Mouse (Mus musculus): Measurements from ENCODE around the gene Dpp10.

- TF ChIP-seq EP300 (IDR thresholded peaks at IDR 0.05; ENCODE audit: low read depth), result no peak
- peak; percentile 34 for TF ChIP-seq CTCF (IDR thresholded peaks at IDR 0.05; ENCODE audit: low read depth)
These were observed 70.7 kb downstream of the Dpp10 start for GRCm38 (mm10) chr1:123974621-123975020.
